Mouse (Mus musculus): Measurements from ENCODE around the gene Olfr141.

GRCm38 (mm10) chr2:86809918-86810317 lies at the start of gene Olfr141:
- no peak for TF ChIP-seq CTCF (IDR thresholded peaks at IDR 0.05; ENCODE audit: low read depth)
- no peak for TF ChIP-seq EP300 (optimal IDR thresholded peaks at IDR 0.05)
